Mouse (Mus musculus) CH12.LX (cell line): ENCODE measurements at regions not wholly inside any gene's neighbourhood (a gene's known extent, or its start where the extent isn't known, plus 50 kb on each side); places are given as distances from the start of the nearest gene placed in this dataset.

Experiments used
- DNase-seq: peaks from one replicate; pipeline ENCODE4 v3.0.0-alpha.2; 2013; ENCODE audit errors: extremely low read depth
- H3K27ac ChIP-seq: 2 replicates; pipeline ENCODE4 v1.5.1; 2012; ENCODE audit warnings: low read depth, mild to moderate bottlenecking, control low read depth, moderate library complexity; ENCODE audit not compliant: insufficient read depth
- H3K27me3 ChIP-seq: replicated peaks from 2 replicates; pipeline ENCODE3; 2012; ENCODE audit warnings: inconsistent platforms
- H3K36me3 ChIP-seq, 2 experiments: replicated peaks in 1 of 2; 2 replicates each; pipeline versions ENCODE3 to v1.6.1; 2012; ENCODE audit warnings: inconsistent platforms in 1 of 2, low read length in 1 of 2, mild to moderate bottlenecking in 1 of 2, mixed read lengths in 1 of 2, moderate library complexity in 1 of 2; ENCODE audit not compliant: control insufficient read depth in 1 of 2, insufficient read depth in 1 of 2
- H3K4me1 ChIP-seq, 2 experiments: 2 replicates each; pipeline ENCODE4 v1.6.1; 2012; ENCODE audit warnings: inconsistent platforms in 1 of 2, moderate library complexity in 1 of 2; ENCODE audit not compliant: insufficient read depth in 2 of 2, control insufficient read depth in 1 of 2
- H3K4me2 ChIP-seq: 2 replicates; pipeline ENCODE4 v1.6.1; 2012; ENCODE audit warnings: low read depth, mild to moderate bottlenecking, control low read depth; ENCODE audit not compliant: poor library complexity, insufficient read depth, severe bottlenecking
- H3K4me3 ChIP-seq, 3 experiments: fragments of 150-350 bp in 1 of 3; sonication (generic) in 1 of 3; replicated peaks in 1 of 3; 2 replicates each; pipeline versions ENCODE3 to v1.5.1; 2011 to 2012; ENCODE audit warnings: low read depth in 2 of 3, low read length in 2 of 3, mild to moderate bottlenecking in 2 of 3, moderate library complexity in 2 of 3, control low read depth in 1 of 3, improper control_type of control experiment in 1 of 3, inconsistent platforms in 1 of 3, mixed read lengths in 1 of 3; ENCODE audit not compliant: poor library complexity in 1 of 3
- H3K79me2 ChIP-seq: replicated peaks from 2 replicates; pipeline ENCODE4 v1.6.1; 2012; ENCODE audit warnings: mild to moderate bottlenecking, moderate library complexity; ENCODE audit not compliant: control insufficient read depth, poor library complexity, insufficient read depth, severe bottlenecking; ENCODE audit errors: extremely low read depth
- H3K9ac ChIP-seq: 2 replicates; pipeline ENCODE4 v1.6.1; 2012; ENCODE audit warnings: low read depth, mild to moderate bottlenecking, control low read depth, moderate library complexity; ENCODE audit not compliant: insufficient read depth
- H3K9me3 ChIP-seq: replicated peaks from 2 replicates; pipeline ENCODE3; 2012; ENCODE audit warnings: low read length, inconsistent platforms, mixed read lengths
- BHLHE40 ChIP-seq: IDR thresholded peaks from 2 replicates; pipeline ENCODE4 v1.6.1; 2011; ENCODE audit warnings: mild to moderate bottlenecking, low read depth, low read length, improper control_type of control experiment
- CHD1 ChIP-seq: IDR thresholded peaks from 2 replicates; pipeline ENCODE4 v1.6.1; 2012; ENCODE audit warnings: low read depth, low read length, improper control_type of control experiment, inconsistent platforms
- CHD2 ChIP-seq: IDR thresholded peaks from 2 replicates; pipeline ENCODE4 v1.6.1; 2011; ENCODE audit warnings: low read length, improper control_type of control experiment
- CTCF ChIP-seq, 2 experiments: IDR thresholded peaks in 1 of 2; conservative IDR thresholded peaks in 1 of 2; 2 replicates each; pipeline ENCODE4 v1.5.1; 2011 to 2012; ENCODE audit warnings: low read depth in 2 of 2, low read length in 2 of 2, improper control_type of control experiment in 1 of 2, inconsistent platforms in 1 of 2, mild to moderate bottlenecking in 1 of 2, moderate library complexity in 1 of 2
- E2F4 ChIP-seq: IDR thresholded peaks from 2 replicates; pipeline ENCODE4 v1.6.1; 2011; ENCODE audit warnings: low read depth, low read length, improper control_type of control experiment; ENCODE audit not compliant: insufficient replicate concordance
- ELF1 ChIP-seq: IDR thresholded peaks from 2 replicates; pipeline ENCODE4 v1.6.1; 2014; ENCODE audit warnings: low read depth, mild to moderate bottlenecking, inconsistent platforms, low read length, improper control_type of control experiment
- ETS1 ChIP-seq: conservative IDR thresholded peaks from 2 replicates; pipeline ENCODE4 v1.6.1; 2012; ENCODE audit warnings: low read depth, mild to moderate bottlenecking, inconsistent platforms, low read length, improper control_type of control experiment, moderate library complexity
- IRF4 ChIP-seq: IDR thresholded peaks from 2 replicates; pipeline ENCODE4 v1.6.1; 2014; ENCODE audit warnings: low read depth, mild to moderate bottlenecking, inconsistent platforms, low read length, improper control_type of control experiment
- JUN ChIP-seq: IDR thresholded peaks from 2 replicates; pipeline ENCODE4 v1.6.1; 2011; ENCODE audit warnings: low read depth, mild to moderate bottlenecking, low read length, improper control_type of control experiment, moderate library complexity; ENCODE audit not compliant: insufficient read depth
- JUND ChIP-seq: conservative IDR thresholded peaks from 2 replicates; pipeline ENCODE4 v1.6.1; 2011; ENCODE audit warnings: low read depth, low read length, improper control_type of control experiment
- MAFK ChIP-seq: IDR thresholded peaks from 2 replicates; pipeline ENCODE4 v1.6.1; 2011; ENCODE audit warnings: low read length, improper control_type of control experiment; ENCODE audit not compliant: insufficient replicate concordance
- MAX ChIP-seq: IDR thresholded peaks from 2 replicates; pipeline ENCODE4 v1.6.1; 2011; ENCODE audit warnings: low read length, improper control_type of control experiment
- MAZ ChIP-seq: IDR thresholded peaks from 2 replicates; pipeline ENCODE4 v1.6.1; 2012; ENCODE audit warnings: low read depth, mild to moderate bottlenecking, inconsistent platforms, low read length, improper control_type of control experiment, moderate library complexity
- MEF2A ChIP-seq: IDR thresholded peaks from 2 replicates; pipeline ENCODE4 v1.6.1; 2014; ENCODE audit warnings: low read depth, mild to moderate bottlenecking, inconsistent platforms, low read length, improper control_type of control experiment, borderline replicate concordance
- NRF1 ChIP-seq: IDR thresholded peaks from 2 replicates; pipeline ENCODE4 v1.6.1; 2014; ENCODE audit warnings: low read depth, mild to moderate bottlenecking, inconsistent platforms, low read length, improper control_type of control experiment, moderate library complexity
- RCOR1 ChIP-seq: conservative IDR thresholded peaks from 2 replicates; pipeline ENCODE4 v1.6.1; 2012; ENCODE audit warnings: low read depth, mild to moderate bottlenecking, inconsistent platforms, low read length, improper control_type of control experiment
- SMC3 ChIP-seq: IDR thresholded peaks from 2 replicates; pipeline ENCODE4 v1.6.1; 2011; ENCODE audit warnings: low read depth, low read length, improper control_type of control experiment
- USF1 ChIP-seq: IDR thresholded peaks from 2 replicates; pipeline ENCODE4 v1.6.1; 2014; ENCODE audit warnings: low read depth, mild to moderate bottlenecking, inconsistent platforms, low read length, improper control_type of control experiment
- USF2 ChIP-seq: conservative IDR thresholded peaks from 2 replicates; pipeline ENCODE4 v1.6.1; 2011; ENCODE audit warnings: low read depth, low read length, improper control_type of control experiment
- ZNF384 ChIP-seq: IDR thresholded peaks from 2 replicates; pipeline ENCODE4 v1.6.1; 2012; ENCODE audit warnings: low read depth, low read length, improper control_type of control experiment, inconsistent platforms
- dilution Hi-C: fragments of 300-500 bp; cut with MboI; formaldehyde crosslinking; loops from 2 replicates; pipeline ENCODE4 v1.14.3; 2020; ENCODE audit warnings: low sequenced_read_pairs; ENCODE audit not compliant: extremely low pct_unique_long_range_greater_than_20kb, extremely low pct_ligation_motif_present
- in situ Hi-C: fragments of 300-500 bp; cut with MboI; formaldehyde crosslinking; loops from 3 replicates; pipeline ENCODE4 v1.14.3; 2019; ENCODE audit warnings: low sequenced_read_pairs, low pct_ligation_motif_present, low pct_unique_long_range_greater_than_20kb, mixed read lengths

- no peaks in the 10 kb centered on the region for H3K9me3 ChIP-seq
- H3K27ac ChIP-seq: no peak overlapping the region
- no peak overlapping the region for H3K4me2 ChIP-seq
- in situ Hi-C loops (no loop called here), dilution Hi-C loops (no loop called here)
- H3K9ac ChIP-seq: no peak overlapping the region
- H3K36me3 ChIP-seq: no peaks in the 10 kb centered on the region
- H3K79me2 ChIP-seq: no peaks in the 10 kb centered on the region
- DNase-seq: no peak
- no peaks in the 10 kb centered on the region for H3K27me3 ChIP-seq
- H3K4me1 ChIP-seq: no peaks in the 10 kb centered on the region
- no peak for TF ChIP-seq CHD2
- no peak for TF ChIP-seq MEF2A
- TF ChIP-seq MAX: no peak
- TF ChIP-seq MAFK: no peak
- no peak for TF ChIP-seq ZNF384
- TF ChIP-seq E2F4: no peak
- TF ChIP-seq CHD1: no peak
- no peak for TF ChIP-seq MAZ
- no peak for TF ChIP-seq ETS1
- no peak for TF ChIP-seq RCOR1
- no peak for TF ChIP-seq SMC3
- no peak for TF ChIP-seq JUND
- no peak for TF ChIP-seq USF1
- TF ChIP-seq BHLHE40: no peak
- TF ChIP-seq USF2: no peak
- TF ChIP-seq NRF1: no peak
- no peak for TF ChIP-seq IRF4
- TF ChIP-seq, all 38 proteins: peak for 0
- no peak overlapping the region for H3K4me3 ChIP-seq
Observed at GRCm38 (mm10) chr2:51306257-51306656, 157.3 kb upstream of the Rnd3 start.

DNA sequence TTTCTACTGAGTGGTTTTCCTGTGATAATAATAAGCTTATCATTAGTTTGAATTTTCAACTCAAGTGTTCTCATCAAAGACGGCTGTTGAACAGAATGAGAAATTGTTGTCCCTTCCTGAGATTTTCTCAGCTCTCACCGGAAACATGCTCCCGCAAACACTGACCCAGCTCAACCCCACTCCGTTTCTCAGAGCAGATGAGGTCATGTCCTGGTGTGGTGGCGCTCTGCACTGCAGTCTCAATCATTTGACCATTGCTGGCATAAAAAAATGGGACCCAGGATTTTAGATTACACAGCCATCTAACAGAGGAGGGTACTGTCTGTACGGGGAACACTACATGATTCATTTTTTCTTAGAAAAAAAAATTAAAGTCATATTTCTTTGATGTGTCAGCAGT lies 156.5 kb upstream of the Rnd3 start:
- no peaks in the 10 kb centered on the region for H3K4me1 ChIP-seq
- peak; percentile 16 for DNase-seq

More for the DNA sequence above, 156.5 kb upstream of the Rnd3 start:
- Histone ChIP-seq H3K4me2 (no peak overlapping the region), H3K79me2 (no peaks in the 10 kb centered on the region), H3K9me3 (no peaks in the 10 kb centered on the region), H3K27ac (no peak overlapping the region), H3K9ac (no peak overlapping the region), H3K27me3 (no peaks in the 10 kb centered on the region), H3K36me3 (no peaks in the 10 kb centered on the region), H3K4me3 (no peak overlapping the region)
- dilution Hi-C loops: no loop called here
- in situ Hi-C loops: no loop called here
- TF ChIP-seq CTCF (conservative IDR thresholded peaks at IDR 0.05 in 1 of 2, IDR thresholded peaks at IDR 0.05 in 1 of 2; ENCODE audit: low read depth in 2 of 2, low read length in 2 of 2): peak in 1 of 2 experiments; percentile 43; a peak in 2 of 4 replicates
- TF ChIP-seq JUND: peak; percentile 33; the same call in 1 of the 2 replicates
- TF ChIP-seq CHD1: no peak
- peak; percentile 59; the same call in 1 of the 2 replicates for TF ChIP-seq JUN
- TF ChIP-seq RCOR1: no peak
- TF ChIP-seq ELF1: no peak
